Mouse (Mus musculus) testis, adult 2 months (tissue): ENCODE data around the gene Atxn3. TPM values are rescaled to one million over a fixed set of nuclear protein-coding genes. Genes with fewer than 3 reads are reported as not detected.

Experiments used
- H3K27ac ChIP-seq: fragments of 200-500 bp; 2 replicates; pipeline ENCODE4 v1.5.1; 2012; ENCODE audit warnings: low read depth, low read length; ENCODE audit not compliant: control insufficient read depth, insufficient read depth
- H3K27me3 ChIP-seq: fragments of 200-500 bp; 2 replicates; pipeline ENCODE4 v1.6.1; 2012; ENCODE audit warnings: mild to moderate bottlenecking, low read length, moderate library complexity; ENCODE audit not compliant: control insufficient read depth, insufficient read depth
- H3K36me3 ChIP-seq: fragments of 200-500 bp; 2 replicates; pipeline ENCODE4 v1.6.1; 2012; ENCODE audit warnings: mild to moderate bottlenecking, low read length; ENCODE audit not compliant: control insufficient read depth, insufficient read depth
- H3K4me1 ChIP-seq: fragments of 200-500 bp; 2 replicates; pipeline ENCODE4 v1.6.1; 2012; ENCODE audit warnings: low read length; ENCODE audit not compliant: control insufficient read depth, insufficient read depth
- H3K4me3 ChIP-seq: fragments of 200-500 bp; 2 replicates; pipeline ENCODE4 v1.5.1; 2012; ENCODE audit warnings: low read depth, mild to moderate bottlenecking, low read length, moderate library complexity, mixed read lengths; ENCODE audit not compliant: control insufficient read depth
- CTCF ChIP-seq: fragments of 200-500 bp; IDR thresholded peaks from 2 replicates; pipeline ENCODE4 v1.5.1; 2012; ENCODE audit warnings: low read depth, mild to moderate bottlenecking, inconsistent platforms, low read length, moderate library complexity; ENCODE audit not compliant: control insufficient read depth, insufficient read depth, insufficient replicate concordance
- POLR2A ChIP-seq: fragments of 200-500 bp; IDR thresholded peaks from 2 replicates; pipeline ENCODE4 v1.6.1; 2012; ENCODE audit warnings: low read depth, mild to moderate bottlenecking, inconsistent platforms, low read length, moderate library complexity; ENCODE audit not compliant: control insufficient read depth
- polyA plus RNA-seq: library from polyadenylated mRNA; depleted of rRNA; stranded (reverse); fragments of >200 nt; gene quantifications from 2 replicates; pipeline ENCODE4 v1.2.3, GENCODE M21; 2012

The Atxn3 gene
- polyA plus RNA-seq, 1 experiment, result 187 TPM

- H3K27ac ChIP-seq, result no peak overlapping the region
- H3K27me3 ChIP-seq, result no peaks in the 10 kb centered on the region
- 0 out of 2 replicates have a peak, but pooled peaks cover 1% of the 10 kb centered on the region for H3K36me3 ChIP-seq
- no peak overlapping the region for H3K4me3 ChIP-seq
- TF ChIP-seq POLR2A, result no peak
- no peak for TF ChIP-seq CTCF
- H3K4me1 ChIP-seq, result peaks cover 2% of the 10 kb centered on the region; the same call in 1 of the 2 replicates
These were observed 53.9 kb downstream of the Atxn3 start for GRCm38 (mm10) chr12:101904170-101904569.

GRCm38 (mm10) chr12:101899671-101900245, 58.3 kb downstream of the Atxn3 start:
- Histone ChIP-seq H3K27ac (no peak overlapping the region), H3K36me3 (no peaks in the 10 kb centered on the region), H3K4me3 (no peak overlapping the region), H3K27me3 (no peaks in the 10 kb centered on the region), H3K4me1 (no peaks in the 10 kb centered on the region)
- TF ChIP-seq POLR2A (no peak), CTCF (no peak)

- no peak for TF ChIP-seq POLR2A
- no peak for TF ChIP-seq CTCF
- H3K4me1 ChIP-seq, result no peaks in the 10 kb centered on the region
- no peak overlapping the region for H3K4me3 ChIP-seq
- H3K36me3 ChIP-seq, result no peaks in the 10 kb centered on the region
- H3K27me3 ChIP-seq, result no peaks in the 10 kb centered on the region
- no peak overlapping the region for H3K27ac ChIP-seq
These were observed 59.1 kb downstream of the Atxn3 start for GRCm38 (mm10) chr12:101898966-101899365.

- TF ChIP-seq CTCF (no peak), POLR2A (no peak)
- Histone ChIP-seq H3K27ac (no peak overlapping the region), H3K27me3 (no peaks in the 10 kb centered on the region), H3K4me1 (no peaks in the 10 kb centered on the region), H3K36me3 (0 out of 2 replicates have a peak, but pooled peaks cover 2% of the 10 kb centered on the region), H3K4me3 (no peak overlapping the region)
These were observed 60.9 kb downstream of the Atxn3 start for GRCm38 (mm10) chr12:101897113-101897512.

GRCm38 (mm10) chr12:101893296-101893695, 64.8 kb downstream of the Atxn3 start:
- H3K27ac ChIP-seq, result no peak overlapping the region
- H3K36me3 ChIP-seq, result 0 out of 2 replicates have a peak, but pooled peaks cover 2% of the 10 kb centered on the region
- no peaks in the 10 kb centered on the region for H3K27me3 ChIP-seq
- no peaks in the 10 kb centered on the region for H3K4me1 ChIP-seq
- TF ChIP-seq CTCF (no peak), POLR2A (no peak)
- no peak overlapping the region for H3K4me3 ChIP-seq

GRCm38 (mm10) chr12:101892832-101893231, 65.2 kb downstream of the Atxn3 start:
- 0 out of 2 replicates have a peak, but pooled peaks cover 2% of the 10 kb centered on the region for H3K36me3 ChIP-seq
- TF ChIP-seq CTCF (no peak), POLR2A (no peak)
- H3K27me3 ChIP-seq, result no peaks in the 10 kb centered on the region
- H3K4me1 ChIP-seq, result no peaks in the 10 kb centered on the region
- H3K27ac ChIP-seq, result no peak overlapping the region
- H3K4me3 ChIP-seq, result no peak overlapping the region

- Histone ChIP-seq H3K27ac (no peak overlapping the region), H3K4me3 (no peak overlapping the region), H3K4me1 (no peaks in the 10 kb centered on the region), H3K27me3 (no peaks in the 10 kb centered on the region), H3K36me3 (peaks cover 2% of the 10 kb centered on the region; the same call in 1 of the 2 replicates)
- TF ChIP-seq CTCF (no peak), POLR2A (no peak)
These were observed 67.0 kb downstream of the Atxn3 start for GRCm38 (mm10) chr12:101891066-101891465.
